Mouse (Mus musculus) megakaryocyte, embryonic 14.5 days (primary cell): Measurements from ENCODE around the gene Snai1.

ENCODE experiments used
- FLI1 ChIP-seq: IDR thresholded peaks from 2 replicates; pipeline ENCODE4 v1.6.1; 2012; ENCODE audit warnings: low read length, inconsistent platforms, mixed read lengths
- GATA1 ChIP-seq: IDR thresholded peaks from 3 replicates; pipeline ENCODE4 v1.6.1; 2012; ENCODE audit warnings: mixed read lengths, low read length, inconsistent platforms, borderline replicate concordance

DNA sequence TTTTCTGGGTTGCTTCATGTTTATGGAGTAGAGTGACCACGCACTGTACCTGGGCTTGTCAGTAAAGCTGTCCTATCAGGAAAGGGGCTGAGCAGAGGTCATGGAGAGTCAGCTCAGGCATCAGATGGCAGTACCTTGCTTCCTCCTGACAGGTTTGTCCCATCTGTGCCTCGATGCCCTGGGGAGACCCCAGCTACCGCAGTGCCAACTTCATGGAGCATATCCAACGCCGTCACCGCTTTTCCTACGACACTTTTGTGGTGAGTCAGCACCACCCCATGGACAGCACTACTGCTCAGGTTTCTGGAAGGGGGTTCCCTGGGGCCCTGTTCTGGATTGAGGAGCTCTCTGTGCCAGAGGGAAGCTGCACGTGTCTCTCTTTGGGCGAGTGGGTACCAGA is 25.6 kb upstream of the Snai1 start:
- TF ChIP-seq FLI1 (no peak), GATA1 (no peak)
